Mouse (Mus musculus): ENCODE measurements around the gene Zfp383. TPM values are rescaled to one million over a fixed set of nuclear protein-coding genes. Genes with fewer than 3 reads are reported as not detected.
A peak's percentile ranks its signal among the peaks of the same experiment; 100 is the strongest.
"Not testable (repeated sequence)": the region's sequence is repeated elsewhere in the genome, so short reads cannot be mapped to it uniquely, and the experiment has no call there.

Zfp383 gene
- polyA plus RNA-seq, 1 experiment from 2014 or later = 7.8 TPM

- ATAC-seq (ENCODE audit: low FRiP score) (no peak), DNase-seq (ENCODE audit: low spot score) (peak; percentile 52)
- Histone ChIP-seq H3K4me3 (replicated peaks; ENCODE audit: low read length) (no peak overlapping the region; the same call in 1 of the 2 replicates), H3K9me3 (ENCODE audit: control insufficient read depth, low read length) (no peaks in the 10 kb centered on the region), H3K4me2 (replicated peaks) (peak overlapping the region; percentile 60), H3K27ac (no peak overlapping the region), H3K27me3 (ENCODE audit: control insufficient read depth, insufficient read depth, low read length) (no peaks in the 10 kb centered on the region), H3K4me1 (replicated peaks; ENCODE audit: control insufficient read depth, insufficient read depth, low read length) (no peaks in the 10 kb centered on the region), H3K9ac (no peak overlapping the region), H3K36me3 (replicated peaks; ENCODE audit: control insufficient read depth, insufficient read depth) (peaks cover 10% of the 10 kb centered on the region; the same call in 1 of the 2 replicates)
- 25% methylated on average over 4 of the region's 4 CpGs for WGBS
These were observed 46.7 kb downstream of the Zfp383 start for GRCm38 (mm10) chr7:29954731-29955130.

GRCm38 (mm10) chr7:29956257-29956656 is 48.2 kb downstream of the Zfp383 start:
- Histone ChIP-seq H3K4me1 (replicated peaks; ENCODE audit: control insufficient read depth, insufficient read depth, low read length) (no peaks in the 10 kb centered on the region), H3K4me2 (replicated peaks) (no peak overlapping the region), H3K9me3 (ENCODE audit: control insufficient read depth, low read length) (no peaks in the 10 kb centered on the region), H3K27me3 (ENCODE audit: control insufficient read depth, insufficient read depth, low read length) (no peaks in the 10 kb centered on the region), H3K9ac (no peak overlapping the region), H3K27ac (no peak overlapping the region), H3K4me3 (replicated peaks; ENCODE audit: low read length) (no peak overlapping the region), H3K36me3 (replicated peaks; ENCODE audit: control insufficient read depth, insufficient read depth) (no peaks in the 10 kb centered on the region)
- no peak for ATAC-seq (ENCODE audit: low FRiP score)
- DNase-seq (ENCODE audit: low spot score) = no peak
- WGBS = 67% methylated on average over 9 of the region's 10 CpGs

- ATAC-seq (ENCODE audit: low FRiP score) (no peak), DNase-seq (ENCODE audit: low spot score) (no peak)
- Histone ChIP-seq H3K27ac (no peak overlapping the region), H3K4me1 (replicated peaks; ENCODE audit: control insufficient read depth, insufficient read depth, low read length) (no peaks in the 10 kb centered on the region), H3K27me3 (ENCODE audit: control insufficient read depth, insufficient read depth, low read length) (no peaks in the 10 kb centered on the region), H3K9ac (no peak overlapping the region), H3K4me3 (replicated peaks; ENCODE audit: low read length) (no peak overlapping the region), H3K4me2 (replicated peaks) (no peak overlapping the region), H3K9me3 (ENCODE audit: control insufficient read depth, low read length) (no peaks in the 10 kb centered on the region), H3K36me3 (replicated peaks; ENCODE audit: control insufficient read depth, insufficient read depth) (no peaks in the 10 kb centered on the region)
- 89% methylated on average over 11 of the region's 11 CpGs for WGBS
These were observed 50.2 kb downstream of the Zfp383 start for GRCm38 (mm10) chr7:29958125-29958724.

- DNase-seq (ENCODE audit: low spot score) (no peak), ATAC-seq (ENCODE audit: low FRiP score) (no peak)
- no peaks in the 10 kb centered on the region for H3K36me3 ChIP-seq (replicated peaks; ENCODE audit: control insufficient read depth, insufficient read depth)
- no peak overlapping the region for H3K27ac ChIP-seq
- H3K9ac ChIP-seq = no peak overlapping the region
- H3K27me3 ChIP-seq (ENCODE audit: control insufficient read depth, insufficient read depth, low read length) = no peaks in the 10 kb centered on the region
- H3K4me2 ChIP-seq (replicated peaks) = no peak overlapping the region
- no peaks in the 10 kb centered on the region for H3K4me1 ChIP-seq (replicated peaks; ENCODE audit: control insufficient read depth, insufficient read depth, low read length)
- H3K4me3 ChIP-seq (replicated peaks; ENCODE audit: low read length) = no peak overlapping the region
- H3K9me3 ChIP-seq (ENCODE audit: control insufficient read depth, low read length) = no peaks in the 10 kb centered on the region
- 63% methylated on average over 3 of the region's 3 CpGs for WGBS
These were observed 51.0 kb downstream of the Zfp383 start for GRCm38 (mm10) chr7:29959004-29959403.

GRCm38 (mm10) chr7:29965115-29965810 is 57.2 kb downstream of the Zfp383 start:
- H3K4me2 ChIP-seq (replicated peaks); H3K36me3 ChIP-seq (replicated peaks; ENCODE audit: control insufficient read depth, insufficient read depth); H3K9ac ChIP-seq; ATAC-seq (ENCODE audit: low FRiP score); H3K9me3 ChIP-seq (ENCODE audit: control insufficient read depth, low read length); DNase-seq (ENCODE audit: low spot score); H3K4me1 ChIP-seq (replicated peaks; ENCODE audit: control insufficient read depth, insufficient read depth, low read length); H3K27ac ChIP-seq; H3K27me3 ChIP-seq (ENCODE audit: control insufficient read depth, insufficient read depth, low read length); H3K4me3 ChIP-seq (replicated peaks; ENCODE audit: low read length): not testable (repeated sequence)
- WGBS = 49% methylated on average over 32 of the region's 39 CpGs

Small RNAs within 50 kb of the gene (microRNA-seq; reads per million reads assigned to microRNA genes)
- gene Mir7668 = not detected

Other genes with a start within 250 kb of the Zfp383 start
- gene Catsperg2, start 181.2 kb upstream of the Zfp383 start, polyA plus RNA-seq (2014; fragmentation: Nextera tagmentation; extraction: Ambion mirVana) = 0.17 and 0.26 TPM in 2 replicates
- 17.0 and 19.5 TPM in 2 replicates for gene Zfp84, start 139.7 kb upstream of the Zfp383 start, polyA plus RNA-seq (2014; fragmentation: Nextera tagmentation; extraction: Ambion mirVana)
- 13.1 and 13.4 TPM in 2 replicates for gene Zfp30, start 124.2 kb upstream of the Zfp383 start, polyA plus RNA-seq (2014; fragmentation: Nextera tagmentation; extraction: Ambion mirVana)
- 29.4 and 31.5 TPM in 2 replicates for gene Zfp790, start 92.1 kb upstream of the Zfp383 start, polyA plus RNA-seq (2014; fragmentation: Nextera tagmentation; extraction: Ambion mirVana)
- gene Zfp940, start 54.6 kb upstream of the Zfp383 start, polyA plus RNA-seq (2014; fragmentation: Nextera tagmentation; extraction: Ambion mirVana) = 12.6 and 16.1 TPM in 2 replicates
- 21.7 and 23.6 TPM in 2 replicates for gene Zfp420, start 48.2 kb upstream of the Zfp383 start, polyA plus RNA-seq (2014; fragmentation: Nextera tagmentation; extraction: Ambion mirVana)
- 17.5 and 18.7 TPM in 2 replicates for gene Zfp27, start 1.7 kb upstream of the Zfp383 start, polyA plus RNA-seq (2014; fragmentation: Nextera tagmentation; extraction: Ambion mirVana)
- gene Zfp74, start 45.9 kb downstream of the Zfp383 start, polyA plus RNA-seq (2014; fragmentation: Nextera tagmentation; extraction: Ambion mirVana) = 17.7 and 23.0 TPM in 2 replicates
- 4.3 and 4.5 TPM in 2 replicates for gene Zfp568, start 75.7 kb downstream of the Zfp383 start, polyA plus RNA-seq (2014; fragmentation: Nextera tagmentation; extraction: Ambion mirVana)
- 10.9 and 13.6 TPM in 2 replicates for gene Zfp14, start 143.2 kb downstream of the Zfp383 start, polyA plus RNA-seq (2014; fragmentation: Nextera tagmentation; extraction: Ambion mirVana)
- gene Zfp82, start 164.7 kb downstream of the Zfp383 start, polyA plus RNA-seq (2014; fragmentation: Nextera tagmentation; extraction: Ambion mirVana) = 10.3 and 12.2 TPM in 2 replicates
- 0.96 and 2.2 TPM in 2 replicates for gene Gm26920, start 182.2 kb downstream of the Zfp383 start, polyA plus RNA-seq (2014; fragmentation: Nextera tagmentation; extraction: Ambion mirVana)
- 14.3 and 15.0 TPM in 2 replicates for gene Zfp566, start 182.3 kb downstream of the Zfp383 start, polyA plus RNA-seq (2014; fragmentation: Nextera tagmentation; extraction: Ambion mirVana)
- gene Zfp260, start 186.6 kb downstream of the Zfp383 start, polyA plus RNA-seq (2014; fragmentation: Nextera tagmentation; extraction: Ambion mirVana) = 88.6 and 97.8 TPM in 2 replicates
- 14.6 and 15.5 TPM in 2 replicates for gene Zfp382, start 213.7 kb downstream of the Zfp383 start, polyA plus RNA-seq (2014; fragmentation: Nextera tagmentation; extraction: Ambion mirVana)